Mouse (Mus musculus): ENCODE data around the gene Ighmbp2. TPM values are rescaled to one million over a fixed set of nuclear protein-coding genes. Genes with fewer than 3 reads are reported as not detected.

Gene Ighmbp2
- polyA plus RNA-seq, 1 experiment from 2014 or later: 8.3 TPM

GRCm38 (mm10) chr19:3320086-3320485 is 37.3 kb upstream of the Ighmbp2 start:
- Histone ChIP-seq H3K4me1 (peaks cover 28% of the 10 kb centered on the region), H3K4me2 (no peak overlapping the region; the same call in 1 of the 2 replicates), H3K27me3 (replicated peaks) (no peaks in the 10 kb centered on the region), H3K9me3 (no peaks in the 10 kb centered on the region), H3K27ac (peak overlapping the region; percentile 45), H3K9ac (no peak overlapping the region), H3K4me3 (replicated peaks) (no peak overlapping the region), H3K36me3 (no peaks in the 10 kb centered on the region)
- WGBS: 59% methylated on average over 7 of the region's 7 CpGs
- 0 out of 2 replicates have a peak, but pooled peaks have one; percentile 16 for ATAC-seq (ENCODE audit: insufficient read depth, low FRiP score, low read depth)

GRCm38 (mm10) chr19:3319341-3319740 is 36.5 kb upstream of the Ighmbp2 start:
- Histone ChIP-seq H3K27me3 (replicated peaks) (no peaks in the 10 kb centered on the region), H3K9me3 (no peaks in the 10 kb centered on the region), H3K4me1 (peaks cover 22% of the 10 kb centered on the region), H3K9ac (no peak overlapping the region), H3K4me2 (no peak overlapping the region), H3K4me3 (replicated peaks) (no peak overlapping the region), H3K27ac (no peak overlapping the region), H3K36me3 (no peaks in the 10 kb centered on the region)
- WGBS: 65% methylated on average over 2 of the region's 2 CpGs
- ATAC-seq (ENCODE audit: insufficient read depth, low FRiP score, low read depth): no peak

GRCm38 (mm10) chr19:3307175-3307949 is 24.5 kb upstream of the Ighmbp2 start:
- H3K36me3 ChIP-seq: no peaks in the 10 kb centered on the region
- H3K9ac ChIP-seq: no peak overlapping the region
- no peaks in the 10 kb centered on the region for H3K27me3 ChIP-seq (replicated peaks)
- H3K27ac ChIP-seq: no peak overlapping the region
- WGBS: 49% methylated on average over 16 of the region's 16 CpGs
- ATAC-seq (ENCODE audit: insufficient read depth, low FRiP score, low read depth): peak; percentile 65
- no peak overlapping the region for H3K4me2 ChIP-seq
- H3K4me1 ChIP-seq: no peaks in the 10 kb centered on the region
- H3K4me3 ChIP-seq (replicated peaks): no peak overlapping the region
- no peaks in the 10 kb centered on the region for H3K9me3 ChIP-seq

GRCm38 (mm10) chr19:3304017-3304416 is 21.2 kb upstream of the Ighmbp2 start:
- Histone ChIP-seq H3K27ac (no peak overlapping the region), H3K9me3 (no peaks in the 10 kb centered on the region), H3K4me2 (no peak overlapping the region), H3K4me1 (no peaks in the 10 kb centered on the region), H3K27me3 (replicated peaks) (no peaks in the 10 kb centered on the region), H3K9ac (no peak overlapping the region), H3K4me3 (replicated peaks) (no peak overlapping the region), H3K36me3 (no peaks in the 10 kb centered on the region)
- 65% methylated on average over 4 of the region's 4 CpGs for WGBS
- no peak for ATAC-seq (ENCODE audit: insufficient read depth, low FRiP score, low read depth)

GRCm38 (mm10) chr19:3297775-3298174 is 15.0 kb upstream of the Ighmbp2 start:
- Histone ChIP-seq H3K36me3 (no peaks in the 10 kb centered on the region), H3K4me3 (replicated peaks) (no peak overlapping the region), H3K9me3 (no peaks in the 10 kb centered on the region), H3K27ac (no peak overlapping the region), H3K4me1 (no peaks in the 10 kb centered on the region), H3K4me2 (no peak overlapping the region), H3K9ac (no peak overlapping the region), H3K27me3 (replicated peaks) (no peaks in the 10 kb centered on the region)
- ATAC-seq (ENCODE audit: insufficient read depth, low FRiP score, low read depth): no peak
- WGBS: 83% methylated on average over 7 of the region's 7 CpGs

GRCm38 (mm10) chr19:3297034-3297433 is 14.2 kb upstream of the Ighmbp2 start:
- no peaks in the 10 kb centered on the region for H3K36me3 ChIP-seq
- H3K27me3 ChIP-seq (replicated peaks): no peaks in the 10 kb centered on the region
- H3K4me3 ChIP-seq (replicated peaks): no peak overlapping the region
- H3K9me3 ChIP-seq: no peaks in the 10 kb centered on the region
- H3K4me2 ChIP-seq: no peak overlapping the region
- H3K9ac ChIP-seq: no peak overlapping the region
- H3K4me1 ChIP-seq: no peaks in the 10 kb centered on the region
- no peak for ATAC-seq (ENCODE audit: insufficient read depth, low FRiP score, low read depth)
- H3K27ac ChIP-seq: no peak overlapping the region

GRCm38 (mm10) chr19:3295245-3295644 is 12.4 kb upstream of the Ighmbp2 start:
- 77% methylated on average over 6 of the region's 6 CpGs for WGBS
- no peak overlapping the region for H3K9ac ChIP-seq
- no peak overlapping the region for H3K4me3 ChIP-seq (replicated peaks)
- peaks cover 16% of the 10 kb centered on the region; the same call in 1 of the 2 replicates for H3K36me3 ChIP-seq
- H3K4me1 ChIP-seq: no peaks in the 10 kb centered on the region
- H3K27me3 ChIP-seq (replicated peaks): no peaks in the 10 kb centered on the region
- no peak overlapping the region for H3K27ac ChIP-seq
- H3K4me2 ChIP-seq: no peak overlapping the region
- ATAC-seq (ENCODE audit: insufficient read depth, low FRiP score, low read depth): no peak
- no peaks in the 10 kb centered on the region for H3K9me3 ChIP-seq

- H3K27me3 ChIP-seq (replicated peaks): no peaks in the 10 kb centered on the region
- ATAC-seq (ENCODE audit: insufficient read depth, low FRiP score, low read depth): no peak
- H3K9me3 ChIP-seq: no peaks in the 10 kb centered on the region
- no peak overlapping the region for H3K9ac ChIP-seq
- H3K4me2 ChIP-seq: no peak overlapping the region
- 90% methylated on average over 1 of the region's 1 CpGs for WGBS
- no peak overlapping the region for H3K4me3 ChIP-seq (replicated peaks)
- H3K36me3 ChIP-seq: peaks cover 35% of the 10 kb centered on the region
- H3K27ac ChIP-seq: no peak overlapping the region
- no peaks in the 10 kb centered on the region for H3K4me1 ChIP-seq
Observed at GRCm38 (mm10) chr19:3292993-3293392, 10.2 kb upstream of the Ighmbp2 start.

GRCm38 (mm10) chr19:3292028-3292427 is 9.2 kb upstream of the Ighmbp2 start:
- no peak overlapping the region for H3K9ac ChIP-seq
- H3K27me3 ChIP-seq (replicated peaks): no peaks in the 10 kb centered on the region
- no peak overlapping the region for H3K27ac ChIP-seq
- no peaks in the 10 kb centered on the region for H3K4me1 ChIP-seq
- H3K4me2 ChIP-seq: no peak overlapping the region
- no peaks in the 10 kb centered on the region for H3K9me3 ChIP-seq
- peaks cover 38% of the 10 kb centered on the region for H3K36me3 ChIP-seq
- 52% methylated on average over 2 of the region's 2 CpGs for WGBS
- ATAC-seq (ENCODE audit: insufficient read depth, low FRiP score, low read depth): peak; percentile 73; the same call in 1 of the 2 replicates
- H3K4me3 ChIP-seq (replicated peaks): no peak overlapping the region

- H3K36me3 ChIP-seq: peaks cover 50% of the 10 kb centered on the region
Observed at GRCm38 (mm10) chr19:3289006-3289405, 6.2 kb upstream of the Ighmbp2 start.

GRCm38 (mm10) chr19:3281886-3282285 is 931 bp downstream of the Ighmbp2 start:
- H3K4me2 ChIP-seq: peak overlapping the region; percentile 64
- 57% methylated on average over 4 of the region's 4 CpGs for WGBS
- peak overlapping the region; percentile 95 for H3K4me3 ChIP-seq (replicated peaks)
- H3K9me3 ChIP-seq: no peaks in the 10 kb centered on the region
- ATAC-seq (ENCODE audit: insufficient read depth, low FRiP score, low read depth): no peak
- H3K9ac ChIP-seq: no peak overlapping the region
- no peak overlapping the region for H3K27ac ChIP-seq
- H3K4me1 ChIP-seq: peaks cover 6% of the 10 kb centered on the region
- H3K27me3 ChIP-seq (replicated peaks): no peaks in the 10 kb centered on the region
- peaks cover 30% of the 10 kb centered on the region for H3K36me3 ChIP-seq

More at GRCm38 (mm10) chr19:3289006-3289405, 6.2 kb upstream of the Ighmbp2 start:
- Histone ChIP-seq H3K9me3 (no peaks in the 10 kb centered on the region), H3K4me1 (no peaks in the 10 kb centered on the region), H3K9ac (no peak overlapping the region), H3K27me3 (replicated peaks) (no peaks in the 10 kb centered on the region), H3K27ac (no peak overlapping the region), H3K4me3 (replicated peaks) (no peak overlapping the region), H3K4me2 (no peak overlapping the region)
- WGBS: 94% methylated on average over 1 of the region's 1 CpGs
- ATAC-seq (ENCODE audit: insufficient read depth, low FRiP score, low read depth): no peak

GRCm38 (mm10) chr19:3275744-3276365 is 7.0 kb downstream of the Ighmbp2 start:
- Histone ChIP-seq H3K9me3 (no peaks in the 10 kb centered on the region), H3K4me2 (no peak overlapping the region), H3K36me3 (peaks cover 61% of the 10 kb centered on the region), H3K27me3 (replicated peaks) (no peaks in the 10 kb centered on the region), H3K27ac (no peak overlapping the region), H3K9ac (no peak overlapping the region), H3K4me3 (replicated peaks) (no peak overlapping the region), H3K4me1 (no peaks in the 10 kb centered on the region)
- 81% methylated on average over 3 of the region's 3 CpGs for WGBS
- ATAC-seq (ENCODE audit: insufficient read depth, low FRiP score, low read depth): no peak
